Mouse (Mus musculus) macrophage (primary cell): ENCODE data around the gene Slc4a8. TPM values are rescaled to one million over a fixed set of nuclear protein-coding genes. Genes with fewer than 3 reads are reported as not detected.

ENCODE experiments used
- H3K27ac ChIP-seq: fragments of 350-480 bp; formaldehyde crosslinking; 2 replicates; pipeline ENCODE4 v1.9.0; 2021
- H3K36me3 ChIP-seq: fragments of 350-480 bp; formaldehyde crosslinking; 2 replicates; pipeline ENCODE4 v1.9.0; 2021; ENCODE audit errors: inconsistent target
- H3K4me3 ChIP-seq: fragments of 350-480 bp; formaldehyde crosslinking; 2 replicates; pipeline ENCODE4 v1.9.0; 2021; ENCODE audit errors: inconsistent target
- H3K79me2 ChIP-seq: fragments of 350-480 bp; formaldehyde crosslinking; 2 replicates; pipeline ENCODE4 v1.9.0; 2021; ENCODE audit errors: inconsistent target
- WGBS: methylation state at CpG from one replicate; pipeline ENCODE4 v1.1.7; 2026; ENCODE audit warnings: inconsistent platforms; ENCODE audit not compliant: missing documents; 5-methylcytosine and 5-hydroxymethylcytosine counted together
- polyA plus RNA-seq: library from polyadenylated mRNA; stranded (reverse); fragments of 250-400 nt; gene quantifications from 3 replicates; pipeline ENCODE4 v1.2.4, GENCODE M21; 2018; ENCODE audit warnings: inconsistent platforms

Gene Slc4a8
- polyA plus RNA-seq, 1 experiment from 2014 or later: 0.11 TPM

- WGBS: 86% methylated on average over 6 of the region's 6 CpGs
- Histone ChIP-seq H3K79me2 (no peaks in the 10 kb centered on the region), H3K36me3 (no peaks in the 10 kb centered on the region), H3K27ac (no peak overlapping the region), H3K4me3 (no peak overlapping the region)
Observed at GRCm38 (mm10) chr15:100847193-100847592, 85.6 kb downstream of the Slc4a8 start.

- H3K36me3 ChIP-seq: no peaks in the 10 kb centered on the region
- H3K27ac ChIP-seq: no peak overlapping the region
- H3K79me2 ChIP-seq: no peaks in the 10 kb centered on the region
- no peak overlapping the region for H3K4me3 ChIP-seq
- WGBS: 6% methylated on average over 3 of the region's 3 CpGs
Observed at GRCm38 (mm10) chr15:100857586-100857985, 96.0 kb downstream of the Slc4a8 start.

GRCm38 (mm10) chr15:100860856-100861255 lies 99.3 kb downstream of the Slc4a8 start:
- WGBS: 58% methylated on average over 5 of the region's 5 CpGs
- H3K27ac ChIP-seq: no peak overlapping the region
- no peak overlapping the region for H3K4me3 ChIP-seq
- H3K79me2 ChIP-seq: no peaks in the 10 kb centered on the region
- H3K36me3 ChIP-seq: no peaks in the 10 kb centered on the region

- no peaks in the 10 kb centered on the region for H3K79me2 ChIP-seq
- no peak overlapping the region for H3K27ac ChIP-seq
- WGBS: 55% methylated on average over 3 of the region's 3 CpGs
- H3K4me3 ChIP-seq: no peak overlapping the region
- no peaks in the 10 kb centered on the region for H3K36me3 ChIP-seq
Observed at GRCm38 (mm10) chr15:100865556-100865955, 104.0 kb downstream of the Slc4a8 start.

GRCm38 (mm10) chr15:100869558-100869957 lies 108.0 kb downstream of the Slc4a8 start, which contains the start of gene Scn8a:
TSS of gene Scn8a (plus strand) at chr15:100869858.
- H3K36me3 ChIP-seq: no peaks in the 10 kb centered on the region
- WGBS: 74% methylated on average over 7 of the region's 7 CpGs
- H3K4me3 ChIP-seq: no peak within 1 kb of the TSS

GRCm38 (mm10) chr15:100870001-100870774 lies 108.6 kb downstream of the Slc4a8 start:
- Histone ChIP-seq H3K36me3 (no peaks in the 10 kb centered on the region), H3K4me3 (no peak overlapping the region), H3K79me2 (no peaks in the 10 kb centered on the region), H3K27ac (no peak overlapping the region)
- 5% methylated on average over 31 of the region's 66 CpGs for WGBS

More at GRCm38 (mm10) chr15:100869558-100869957, 108.0 kb downstream of the Slc4a8 start, which contains the start of gene Scn8a:
- Histone ChIP-seq H3K79me2 (no peaks in the 10 kb centered on the region), H3K27ac (no peak within 1 kb of the TSS)

- H3K4me3 ChIP-seq: no peak overlapping the region
- H3K36me3 ChIP-seq: no peaks in the 10 kb centered on the region
- WGBS: 1% methylated on average over 32 of the region's 69 CpGs
- H3K27ac ChIP-seq: no peak overlapping the region
- no peaks in the 10 kb centered on the region for H3K79me2 ChIP-seq
Observed at GRCm38 (mm10) chr15:100870775-100871106, 109.2 kb downstream of the Slc4a8 start.

- H3K27ac ChIP-seq: no peak overlapping the region
- no peaks in the 10 kb centered on the region for H3K79me2 ChIP-seq
- no peak overlapping the region for H3K4me3 ChIP-seq
- no peaks in the 10 kb centered on the region for H3K36me3 ChIP-seq
- 6% methylated on average over 52 of the region's 53 CpGs for WGBS
Observed at GRCm38 (mm10) chr15:100871107-100872011, 109.8 kb downstream of the Slc4a8 start.

- H3K36me3 ChIP-seq: no peaks in the 10 kb centered on the region
- no peak overlapping the region for H3K27ac ChIP-seq
- H3K79me2 ChIP-seq: no peaks in the 10 kb centered on the region
- H3K4me3 ChIP-seq: no peak overlapping the region
- 5% methylated on average over 16 of the region's 16 CpGs for WGBS
Observed at GRCm38 (mm10) chr15:100873155-100873554, 111.6 kb downstream of the Slc4a8 start.

Other genes with a start within 250 kb of the Slc4a8 start
- 5.4 to 10.9 TPM (median 6.5 TPM) in 3 replicates for gene Tfcp2, start 209.7 kb upstream of the Slc4a8 start, polyA plus RNA-seq
- gene Pou6f1, start 161.8 kb upstream of the Slc4a8 start, polyA plus RNA-seq: 7.6 to 14.6 TPM (median 11.4 TPM) in 3 replicates
- 368 to 447 TPM (median 386 TPM) in 3 replicates for gene Dazap2, start 146.4 kb upstream of the Slc4a8 start, polyA plus RNA-seq
- 54.7 to 86.5 TPM (median 73.9 TPM) in 3 replicates for gene Smagp, start 124.8 kb upstream of the Slc4a8 start, polyA plus RNA-seq
- gene Bin2, start 92.2 kb upstream of the Slc4a8 start, polyA plus RNA-seq: 51.1 to 71.1 TPM (median 65.5 TPM) in 3 replicates
- 19.3 to 52.8 TPM (median 22.6 TPM) in 3 replicates for gene Cela1, start 73.8 kb upstream of the Slc4a8 start, polyA plus RNA-seq
- gene Galnt6, start 32.4 kb upstream of the Slc4a8 start, polyA plus RNA-seq: 63.8 to 75.4 TPM (median 64.7 TPM) in 3 replicates
- gene Scn8a, start 108.1 kb downstream of the Slc4a8 start, polyA plus RNA-seq: not detected in 3 replicates